Mouse (Mus musculus) limb, embryonic 10.5 days (tissue): ENCODE results near the gene Rhot2. TPM values are rescaled to one million over a fixed set of nuclear protein-coding genes. Genes with fewer than 3 reads are reported as not detected.

Experiments
- DNase-seq: peaks from one replicate; pipeline ENCODE4 v3.0.0-alpha.2; 2017; ENCODE audit warnings: low spot score
- H3K27ac ChIP-seq: fragments of 300-500 bp; sonication (generic); 2 replicates; pipeline ENCODE4 v1.5.1; 2016; ENCODE audit warnings: mild to moderate bottlenecking
- H3K27me3 ChIP-seq: fragments of 300-500 bp; sonication (generic); 2 replicates; pipeline ENCODE4 v1.6.1; 2016; ENCODE audit warnings: low read depth, mild to moderate bottlenecking; ENCODE audit not compliant: poor library complexity, severe bottlenecking
- H3K36me3 ChIP-seq: fragments of 300-500 bp; sonication (generic); 2 replicates; pipeline ENCODE4 v1.6.1; 2016; ENCODE audit warnings: mild to moderate bottlenecking, moderate library complexity
- H3K4me1 ChIP-seq: fragments of 300-500 bp; sonication (generic); 2 replicates; pipeline ENCODE4 v1.6.1; 2016
- H3K4me3 ChIP-seq: fragments of 300-500 bp; sonication (generic); 2 replicates; pipeline ENCODE4 v1.5.1; 2016; ENCODE audit warnings: mild to moderate bottlenecking, moderate library complexity
- H3K9me3 ChIP-seq: fragments of 300-500 bp; sonication (generic); replicated peaks from 2 replicates; pipeline ENCODE4 v1.6.1; 2016; ENCODE audit warnings: mild to moderate bottlenecking
- WGBS: fragments of 180-500 bp; shearing (Covaris S2); methylation state at CpG from one replicate; pipeline ENCODE4 v1.1.7; 2016; 5-methylcytosine and 5-hydroxymethylcytosine counted together
- polyA plus RNA-seq: library from polyadenylated mRNA; unstranded; fragments of >200 nt; fragmentation: Nextera tagmentation; extraction: Ambion mirVana; gene quantifications from 2 replicates; pipeline ENCODE4 v1.2.1, GENCODE M21; 2016

The Rhot2 gene
- polyA plus RNA-seq, 1 experiment from 2014 or later = 32.6 TPM

DNA sequence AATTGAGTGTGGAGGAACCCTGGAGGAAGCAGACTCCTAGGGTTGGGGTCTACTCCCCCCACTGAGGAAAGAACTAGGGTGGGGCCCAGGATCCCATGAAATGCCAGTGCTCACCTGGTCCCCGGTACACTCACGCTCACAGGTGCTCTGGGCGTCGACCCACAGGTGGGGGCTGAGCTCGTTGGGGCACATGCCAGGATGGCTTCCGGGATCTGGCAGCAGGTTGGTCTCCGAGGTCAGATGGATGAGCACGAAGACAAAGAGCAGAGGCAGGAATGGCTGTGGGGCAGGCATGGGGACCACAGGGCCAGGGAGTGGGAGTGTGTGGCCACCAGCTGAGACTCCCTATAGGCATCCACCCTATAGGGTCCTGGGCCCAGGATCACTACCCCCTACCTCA lies 35.1 kb upstream of the Rhot2 start:
- Histone ChIP-seq H3K4me3 (0 out of 2 replicates have a peak overlapping the region, but pooled peaks have one; percentile 19), H3K36me3 (peaks cover 63% of the 10 kb centered on the region), H3K27ac (peak overlapping the region; percentile 79), H3K9me3 (no peaks in the 10 kb centered on the region), H3K4me1 (peaks cover 83% of the 10 kb centered on the region), H3K27me3 (no peaks in the 10 kb centered on the region)
- 78% methylated on average over 8 of the region's 8 CpGs for WGBS
- DNase-seq = peak; percentile 30

DNA sequence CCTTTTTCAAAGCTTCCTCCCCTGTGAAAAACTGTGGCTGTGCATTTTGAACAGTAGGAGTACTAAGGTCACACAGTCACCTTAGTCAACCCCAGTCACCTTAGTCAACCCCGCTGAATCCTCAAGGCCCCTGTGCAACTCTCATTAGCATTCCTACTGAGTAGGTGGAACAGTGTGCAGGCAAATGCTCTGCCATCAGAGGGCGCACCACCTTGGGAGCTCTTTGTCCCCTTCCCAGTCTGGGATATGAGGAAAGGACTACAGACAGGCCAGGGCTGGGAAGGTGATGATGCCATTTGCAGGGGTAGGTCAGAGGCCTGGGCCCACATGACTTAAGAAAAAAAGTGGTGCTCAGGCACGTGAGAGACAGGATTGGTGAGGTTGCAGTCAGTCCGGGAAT lies 34.6 kb upstream of the Rhot2 start:
- H3K36me3 ChIP-seq = peaks cover 58% of the 10 kb centered on the region
- H3K27ac ChIP-seq = 0 out of 2 replicates have a peak overlapping the region, but pooled peaks have one; percentile 79
- no peaks in the 10 kb centered on the region for H3K27me3 ChIP-seq
- no peak overlapping the region for H3K4me3 ChIP-seq
- peaks cover 85% of the 10 kb centered on the region for H3K4me1 ChIP-seq
- WGBS = 51% methylated on average over 4 of the region's 4 CpGs
- DNase-seq = peak; percentile 45
- H3K9me3 ChIP-seq = no peaks in the 10 kb centered on the region

DNA sequence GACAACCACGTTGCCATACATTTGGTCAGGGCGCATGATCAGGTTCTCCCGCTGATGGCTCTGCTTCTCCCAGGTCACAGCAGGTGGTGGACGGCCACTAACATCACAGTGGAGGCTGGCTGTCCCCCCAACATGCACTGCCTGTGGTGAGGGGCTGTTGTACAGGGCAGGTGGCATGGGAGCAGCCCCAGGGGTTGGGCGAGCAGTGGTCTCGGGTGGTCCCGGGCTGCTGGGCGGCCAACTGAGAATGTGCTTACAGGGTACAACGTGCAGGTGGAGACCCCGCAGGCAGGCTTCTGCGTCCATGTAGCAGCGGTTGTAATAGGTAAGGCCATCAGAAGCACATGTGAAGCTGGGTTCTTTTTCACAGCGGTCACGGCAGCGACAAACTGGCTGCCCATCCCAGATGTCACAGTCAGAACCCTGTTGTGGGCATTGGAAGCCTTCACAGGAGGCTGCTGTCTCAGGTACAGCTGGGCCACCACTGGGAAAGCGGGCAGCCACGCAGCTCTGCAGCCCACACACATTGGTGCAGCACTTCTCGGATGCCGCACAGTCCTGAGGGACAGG lies 34.0 kb upstream of the Rhot2 start:
- Histone ChIP-seq H3K4me1 (peaks cover 86% of the 10 kb centered on the region), H3K27me3 (no peaks in the 10 kb centered on the region), H3K36me3 (peaks cover 53% of the 10 kb centered on the region), H3K9me3 (no peaks in the 10 kb centered on the region), H3K4me3 (0 out of 2 replicates have a peak overlapping the region, but pooled peaks have one; percentile 10), H3K27ac (peak overlapping the region; percentile 25; the same call in 1 of the 2 replicates)
- DNase-seq = peak; percentile 27
- 91% methylated on average over 19 of the region's 19 CpGs for WGBS

DNA sequence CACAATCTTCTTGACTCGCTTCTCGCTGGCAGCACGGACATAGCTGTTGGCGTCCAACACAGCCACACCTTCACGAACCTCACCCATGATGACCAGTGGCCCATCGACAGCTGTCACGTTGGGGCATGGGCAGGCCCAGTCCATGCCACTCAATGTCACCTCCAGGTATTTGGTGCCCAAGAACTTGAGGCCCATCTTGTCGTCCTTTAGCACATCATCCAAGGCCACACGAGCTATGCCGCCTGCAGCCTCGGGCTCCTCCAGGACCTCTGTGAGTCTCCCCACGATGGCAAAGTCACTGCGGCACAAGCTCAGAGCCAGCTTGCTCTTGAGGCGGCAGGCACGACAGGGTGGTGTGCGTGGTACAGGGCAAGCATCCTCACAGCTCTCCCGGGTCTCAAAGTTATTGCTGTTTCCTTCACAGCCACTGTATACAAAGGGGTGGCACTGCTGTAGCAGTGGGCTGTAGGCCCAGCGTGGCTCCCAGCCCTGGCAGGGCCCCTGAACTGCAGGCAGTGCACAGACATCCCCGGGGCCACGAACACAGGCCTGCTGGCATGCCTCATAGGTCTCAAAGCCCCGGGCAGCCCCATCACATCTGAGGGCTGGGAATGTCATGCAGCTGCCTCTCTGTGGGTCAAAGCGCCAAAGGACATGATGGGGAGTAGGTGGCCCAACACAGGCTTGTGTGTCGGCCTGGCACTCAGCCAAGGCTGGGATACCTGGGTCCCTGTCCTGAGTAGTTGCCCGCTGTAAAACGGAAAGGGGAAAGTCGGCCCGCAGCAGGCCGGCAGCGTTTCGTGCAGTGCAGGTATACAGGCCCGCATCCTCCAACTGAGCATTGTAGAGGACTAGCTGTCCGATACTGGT lies 33.3 kb upstream of the Rhot2 start:
- 95% methylated on average over 32 of the region's 32 CpGs for WGBS
- Histone ChIP-seq H3K9me3 (no peaks in the 10 kb centered on the region), H3K27ac (peak overlapping the region; percentile 25; the same call in 1 of the 2 replicates), H3K4me3 (0 out of 2 replicates have a peak overlapping the region, but pooled peaks have one; percentile 10), H3K36me3 (peaks cover 46% of the 10 kb centered on the region), H3K4me1 (peaks cover 86% of the 10 kb centered on the region), H3K27me3 (no peaks in the 10 kb centered on the region)
- DNase-seq = peak; percentile 30

DNA sequence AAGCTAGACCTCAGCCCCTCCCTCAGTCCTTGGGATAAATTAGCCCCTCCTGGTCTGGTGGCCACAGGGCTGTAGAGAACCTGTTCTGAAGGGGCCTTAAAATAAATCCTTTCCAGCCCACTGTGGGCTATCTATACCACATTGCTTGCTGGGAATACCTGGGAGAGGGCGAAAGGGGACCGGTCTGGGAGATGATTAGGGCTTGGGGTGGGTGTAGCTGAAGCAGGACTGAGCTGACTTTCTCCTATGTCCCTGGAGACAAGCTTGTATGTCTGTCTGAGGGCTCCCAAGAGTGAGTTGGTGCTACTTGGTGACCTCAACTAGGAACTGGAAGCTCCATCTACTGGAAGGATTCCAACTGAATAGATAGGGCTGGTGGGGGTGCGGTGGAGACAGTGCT lies 32.4 kb upstream of the Rhot2 start:
- Histone ChIP-seq H3K9me3 (no peaks in the 10 kb centered on the region), H3K4me1 (peaks cover 77% of the 10 kb centered on the region), H3K36me3 (peaks cover 36% of the 10 kb centered on the region), H3K4me3 (peak overlapping the region; percentile 92), H3K27me3 (no peaks in the 10 kb centered on the region), H3K27ac (no peak overlapping the region)
- no peak for DNase-seq
- 91% methylated on average over 3 of the region's 3 CpGs for WGBS

DNA sequence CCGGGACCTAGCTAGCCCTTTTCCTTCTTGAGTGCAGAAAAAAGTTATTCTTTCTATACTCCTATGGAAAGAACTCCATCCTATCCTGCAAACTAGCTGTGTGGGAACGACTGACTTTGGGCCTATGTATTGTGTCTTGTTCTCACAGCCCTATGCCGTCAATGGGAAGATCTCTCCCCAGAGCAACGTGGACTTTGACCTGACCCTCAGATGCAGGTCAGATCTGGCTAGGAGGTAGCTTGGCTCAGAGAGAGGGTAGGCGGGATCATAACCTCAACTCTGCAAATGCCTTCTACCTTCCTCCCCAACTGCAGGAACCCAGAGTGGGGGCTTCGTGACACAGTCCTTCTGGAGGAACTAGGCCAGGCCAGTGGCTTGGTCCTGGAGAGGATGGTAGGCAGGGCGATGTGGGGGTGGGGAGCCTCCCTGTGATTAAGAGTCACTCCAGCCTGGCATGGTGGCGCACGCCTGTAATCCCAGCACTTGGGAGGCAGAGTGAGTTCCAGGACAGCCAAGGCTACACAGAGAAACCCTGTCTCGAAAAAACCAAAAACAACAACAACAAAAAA lies 31.8 kb upstream of the Rhot2 start:
- Histone ChIP-seq H3K9me3 (no peaks in the 10 kb centered on the region), H3K4me1 (peaks cover 71% of the 10 kb centered on the region), H3K36me3 (peaks cover 36% of the 10 kb centered on the region), H3K27ac (peak overlapping the region; percentile 92), H3K27me3 (no peaks in the 10 kb centered on the region), H3K4me3 (peak overlapping the region; percentile 92)
- WGBS = 67% methylated on average over 10 of the region's 10 CpGs
- DNase-seq = no peak

DNA sequence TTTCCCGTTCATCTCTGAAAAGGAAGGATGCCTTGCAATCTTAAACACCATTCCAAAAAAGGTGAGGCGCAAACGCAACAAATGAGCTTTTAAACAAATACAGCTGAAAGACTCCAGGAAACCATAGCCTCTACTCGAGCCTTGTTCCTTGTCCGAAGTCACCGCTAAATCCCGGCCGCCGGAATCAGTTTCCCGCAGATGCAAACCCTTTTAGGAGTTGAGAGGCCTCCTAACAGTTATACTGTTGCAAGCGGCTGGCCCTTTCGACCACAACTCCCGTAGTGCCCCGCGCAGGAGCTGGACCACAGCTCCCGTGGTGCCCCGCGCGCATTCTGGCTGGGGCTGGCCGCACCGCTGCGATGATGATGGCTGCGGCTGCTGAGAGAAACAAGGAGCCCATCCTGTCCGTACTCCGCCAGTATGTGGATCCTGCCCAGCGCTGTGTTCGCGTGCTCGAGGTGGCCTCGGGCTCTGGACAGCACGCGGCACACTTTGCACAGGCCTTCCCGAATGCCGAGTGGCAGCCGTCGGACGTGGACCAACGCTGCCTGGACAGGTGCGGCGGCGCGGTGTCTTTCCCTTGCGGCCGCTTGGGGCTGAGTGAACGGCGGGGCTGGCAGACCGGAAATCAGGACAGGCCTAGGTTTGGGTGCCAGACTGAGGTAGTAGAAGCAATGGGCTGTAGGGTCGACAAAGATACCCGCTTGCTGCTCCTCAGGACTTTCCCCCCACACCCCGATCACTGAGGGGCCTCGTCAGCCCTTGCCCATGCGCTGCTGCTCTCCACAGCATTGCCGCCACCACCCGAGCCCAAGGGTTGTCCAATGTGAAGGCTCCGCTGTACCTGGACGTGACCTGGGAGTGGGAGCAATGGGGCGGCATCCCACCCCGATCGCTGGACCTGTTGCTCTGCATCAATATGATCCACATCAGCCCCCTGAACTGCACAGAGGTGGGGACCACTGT lies 30.8 kb upstream of the Rhot2 start:
- DNase-seq = peak; percentile 91

DNA sequence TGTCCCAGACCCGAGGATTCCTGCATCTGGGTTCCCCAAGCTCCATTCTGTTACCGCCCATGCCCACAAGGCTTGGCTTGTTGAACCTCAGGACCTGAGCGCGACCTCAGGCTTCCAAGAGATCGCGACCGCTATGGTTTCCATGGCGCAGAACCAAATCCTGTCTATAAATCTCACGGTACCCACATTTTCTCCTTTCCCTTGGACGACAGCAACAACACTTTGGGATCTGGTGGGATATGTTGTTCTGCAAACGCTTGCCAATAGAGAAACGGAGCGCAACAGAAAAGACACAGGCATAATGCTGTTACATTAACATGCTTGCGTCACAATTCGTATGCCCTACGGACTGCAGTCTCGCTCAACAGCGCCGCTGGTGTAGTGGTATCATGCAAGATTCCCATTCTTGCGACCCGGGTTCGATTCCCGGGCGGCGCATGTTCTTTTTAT lies 30.1 kb upstream of the Rhot2 start, which contains the start of gene Mettl26:
TSS of gene Mettl26 (plus strand) at position 354 of the 450 bp plus-strand sequence.
- peaks cover 31% of the 10 kb centered on the region for H3K36me3 ChIP-seq
- H3K4me1 ChIP-seq = peaks cover 54% of the 10 kb centered on the region
- DNase-seq = peak; percentile 96
- H3K27ac ChIP-seq = peak within 1 kb of the TSS; percentile 92
- H3K4me3 ChIP-seq = peak within 1 kb of the TSS; percentile 92
- no peaks in the 10 kb centered on the region for H3K27me3 ChIP-seq
- under 1% methylated on average over 25 of the region's 25 CpGs for WGBS
- no peaks in the 10 kb centered on the region for H3K9me3 ChIP-seq

More for the DNA sequence above, 30.8 kb upstream of the Rhot2 start:
- Histone ChIP-seq H3K9me3 (no peaks in the 10 kb centered on the region), H3K27me3 (no peaks in the 10 kb centered on the region), H3K27ac (peak overlapping the region; percentile 92), H3K36me3 (peaks cover 36% of the 10 kb centered on the region), H3K4me3 (peak overlapping the region; percentile 92), H3K4me1 (peaks cover 61% of the 10 kb centered on the region)
- WGBS = 2% methylated on average over 59 of the region's 59 CpGs

DNA sequence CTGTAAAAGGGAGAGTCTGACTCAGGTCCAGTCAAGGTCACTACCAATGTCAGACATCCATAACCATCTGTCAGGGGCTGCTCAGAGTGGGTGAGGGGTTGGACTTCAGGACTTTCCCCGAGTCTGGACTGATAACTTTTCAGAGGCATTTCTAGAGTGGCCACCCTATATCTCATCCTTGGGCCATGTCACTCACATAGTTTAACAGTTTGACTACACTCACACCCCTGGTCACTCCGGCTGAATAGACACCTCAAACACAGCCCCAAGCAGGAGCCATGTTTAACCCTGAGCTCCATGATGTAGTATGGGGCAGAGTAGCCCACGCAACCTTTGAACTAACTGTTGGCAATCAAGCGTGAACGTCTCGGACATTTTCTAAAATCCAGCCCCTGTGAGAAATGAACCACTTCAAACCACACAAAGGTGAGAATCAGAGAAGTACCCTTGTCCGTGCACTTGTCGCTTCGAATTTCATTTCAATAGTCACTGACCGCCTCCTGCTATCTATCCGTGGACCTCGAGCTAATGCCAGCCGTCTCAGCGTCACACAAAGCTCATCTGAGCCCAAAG lies 29.6 kb upstream of the Rhot2 start:
- WGBS = 12% methylated on average over 14 of the region's 14 CpGs
- Histone ChIP-seq H3K4me1 (peaks cover 49% of the 10 kb centered on the region), H3K9me3 (no peaks in the 10 kb centered on the region), H3K4me3 (peak overlapping the region; percentile 92), H3K27me3 (no peaks in the 10 kb centered on the region), H3K36me3 (peaks cover 27% of the 10 kb centered on the region), H3K27ac (peak overlapping the region; percentile 92)
- DNase-seq = peak; percentile 47

DNA sequence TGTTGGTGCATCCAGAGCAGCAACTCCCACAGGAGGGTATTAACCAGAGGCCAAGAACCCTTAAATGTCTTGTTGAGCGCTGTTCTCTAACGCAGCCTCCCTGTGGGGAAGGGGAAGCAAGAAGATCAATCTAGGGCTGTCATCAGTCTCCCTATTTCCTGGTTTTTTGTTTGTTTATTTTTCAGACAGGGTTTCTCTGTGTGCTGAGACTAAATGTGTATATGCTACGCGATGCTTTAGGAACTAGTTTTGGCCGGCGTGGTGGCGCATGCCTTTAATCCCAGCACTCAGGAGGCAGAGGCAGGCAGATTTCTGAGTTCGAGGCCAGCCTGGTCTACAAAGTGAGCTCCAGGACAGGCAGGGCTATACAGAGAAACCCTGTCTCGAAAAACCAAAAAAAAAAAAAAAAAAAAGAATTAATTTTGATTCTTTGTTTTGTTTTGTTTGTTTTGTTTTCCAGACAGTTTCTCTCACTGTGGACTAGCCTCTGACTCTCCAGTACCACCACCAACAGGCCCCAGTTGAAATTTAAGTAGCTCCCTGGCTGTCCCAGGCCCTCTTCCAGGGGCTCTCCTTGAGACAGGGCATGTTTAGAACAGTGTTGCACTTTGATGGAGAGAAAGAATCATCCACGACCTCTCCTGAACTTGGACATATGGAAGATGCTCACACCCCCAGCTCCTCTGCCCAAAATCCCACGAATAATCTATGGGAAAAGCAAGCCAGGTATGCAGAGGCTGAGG lies 28.9 kb upstream of the Rhot2 start:
- WGBS = 82% methylated on average over 11 of the region's 11 CpGs
- H3K4me1 ChIP-seq = peaks cover 49% of the 10 kb centered on the region

DNA sequence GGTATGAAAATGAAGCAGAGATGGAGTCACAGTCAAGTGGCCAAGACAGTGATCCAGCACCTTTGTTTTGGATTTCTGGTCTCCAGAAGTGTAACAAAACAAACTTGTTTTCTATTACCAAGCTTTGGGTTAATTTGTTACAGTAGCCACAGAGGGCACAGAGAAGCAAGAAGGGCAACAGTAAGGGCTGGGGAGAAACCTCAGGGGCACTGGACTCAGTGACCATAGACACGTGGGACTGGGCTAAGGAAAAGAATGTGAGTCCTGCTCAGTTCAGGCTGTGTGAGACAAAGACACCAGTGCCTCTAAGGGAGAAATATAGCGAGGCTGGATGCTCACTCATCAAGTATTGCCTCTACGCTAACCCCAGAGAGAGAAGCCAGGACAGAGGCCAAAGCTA lies 28.0 kb upstream of the Rhot2 start:
- peaks cover 11% of the 10 kb centered on the region for H3K36me3 ChIP-seq
- no peaks in the 10 kb centered on the region for H3K27me3 ChIP-seq
- no peaks in the 10 kb centered on the region for H3K9me3 ChIP-seq
- H3K27ac ChIP-seq = no peak overlapping the region
- DNase-seq = no peak
- WGBS = 81% methylated on average over 3 of the region's 3 CpGs
- H3K4me3 ChIP-seq = no peak overlapping the region
- peaks cover 51% of the 10 kb centered on the region for H3K4me1 ChIP-seq

More for the DNA sequence above, 28.9 kb upstream of the Rhot2 start:
- no peak for DNase-seq
- H3K9me3 ChIP-seq = no peaks in the 10 kb centered on the region
- H3K27ac ChIP-seq = peak overlapping the region; percentile 92; the same call in 1 of the 2 replicates
- peak overlapping the region; percentile 92 for H3K4me3 ChIP-seq
- H3K27me3 ChIP-seq = no peaks in the 10 kb centered on the region
- peaks cover 20% of the 10 kb centered on the region for H3K36me3 ChIP-seq
